Mouse (Mus musculus): ENCODE measurements around the gene Olfr1354.
"Not testable (repeated sequence)": the region's sequence is repeated elsewhere in the genome, so short reads cannot be mapped to it uniquely, and the experiment has no call there.

The Olfr1354 gene

GRCm38 (mm10) chr10:78912871-78913270, at the start of gene Olfr1354:
Gene Olfr1354 (plus strand): TSS chr10:78913171.
- not testable (repeated sequence) for DNase-seq (ENCODE audit: low spot score in 2 of 2)

- DNase-seq (ENCODE audit: low spot score in 2 of 2) = no peak
Observed at GRCm38 (mm10) chr10:78875240-78875639, 37.7 kb upstream of the Olfr1354 start, which contains the start of gene Olfr1355. Gene Olfr1355 (plus strand): TSS chr10:78875540.

- DNase-seq (ENCODE audit: low spot score in 2 of 2) = not testable (repeated sequence)
Observed at GRCm38 (mm10) chr10:78950336-78950735, 37.4 kb downstream of the Olfr1354 start, which contains the start of gene Olfr8. Gene Olfr8 (plus strand): TSS chr10:78950636.

GRCm38 (mm10) chr10:78963009-78963408, 50.0 kb downstream of the Olfr1354 start, which contains the start of gene Olfr1353:
Gene Olfr1353 (plus strand): TSS chr10:78963309.
- DNase-seq (ENCODE audit: low spot score in 2 of 2) = not testable (repeated sequence)
